Mouse (Mus musculus): ENCODE data around the gene Exoc4.

- TF ChIP-seq EP300 (IDR thresholded peaks at IDR 0.05; ENCODE audit: low read depth) (no peak), CTCF (IDR thresholded peaks at IDR 0.05; ENCODE audit: low read depth) (no peak)
Measured at GRCm38 (mm10) chr6:33958281-33958680, 709.4 kb downstream of the Exoc4 start.
